Mouse (Mus musculus): ENCODE results near the gene Gm44596. TPM values are rescaled to one million over a fixed set of nuclear protein-coding genes. Genes with fewer than 3 reads are reported as not detected.

The Gm44596 gene
- total and polyA plus RNA-seq, 3 experiments, result not detected

DNA sequence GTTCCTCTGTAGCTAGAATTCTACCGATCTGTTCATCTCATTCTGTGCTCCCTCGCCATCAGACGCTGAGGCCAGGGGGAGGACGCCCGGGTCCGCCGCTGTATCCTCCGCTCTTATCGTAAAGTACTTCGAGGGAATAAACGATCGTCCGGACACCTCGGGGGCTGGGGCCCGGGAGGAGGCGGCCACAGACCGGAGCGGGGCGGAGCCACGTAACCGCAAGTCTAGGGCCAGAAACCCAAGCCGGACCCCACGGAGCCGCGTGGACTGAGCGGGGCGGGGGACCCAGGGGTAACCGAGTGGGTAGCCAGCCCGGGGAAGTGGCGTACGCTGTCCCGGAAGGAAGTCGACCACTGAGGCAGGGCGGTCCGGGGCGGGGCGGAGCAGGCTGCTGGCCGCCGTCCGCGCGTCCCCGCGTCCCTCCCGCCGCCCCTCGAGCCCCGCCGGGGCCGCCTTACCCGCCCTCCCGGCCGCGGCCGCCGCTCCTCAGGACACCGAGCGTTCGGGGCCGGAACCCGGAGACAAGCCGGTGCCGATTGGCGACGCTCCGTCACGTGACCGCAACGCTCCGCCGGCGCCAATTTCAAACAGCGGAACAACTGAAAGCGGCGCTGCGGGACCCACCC lies 12.8 kb upstream of the Gm44596 start, which contains the start of the genes Rhno1 and Foxm1 (continued):
- TF ChIP-seq ZMIZ1 (IDR thresholded peaks at IDR 0.05; ENCODE audit: low read depth, low read length) (no peak), MEF2A (IDR thresholded peaks at IDR 0.05; ENCODE audit: extremely low read depth, insufficient replicate concordance, low read depth, low read length, poor library complexity, severe bottlenecking) (no peak), NELFE (IDR thresholded peaks at IDR 0.05; ENCODE audit: low read depth, low read length) (peak; percentile 59), UBTF (IDR thresholded peaks at IDR 0.05; ENCODE audit: borderline replicate concordance, insufficient read depth, low read depth, low read length) (0 out of 2 replicates have a peak, but pooled peaks have one; percentile 70), POLR2AphosphoS2 (IDR thresholded peaks at IDR 0.05; ENCODE audit: low read length) (0 out of 2 replicates have a peak, but pooled peaks have one; percentile 31), EP300 (IDR thresholded peaks at IDR 0.05; ENCODE audit: low read depth in 1 of 2, low read length in 2 of 2) (no peak), BHLHE40 (IDR thresholded peaks at IDR 0.05; ENCODE audit: borderline replicate concordance, low read depth, low read length) (peak; percentile 57; the same call in 1 of the 2 replicates), ZKSCAN1 (IDR thresholded peaks at IDR 0.05; ENCODE audit: low read depth, low read length) (no peak), MAZ (IDR thresholded peaks at IDR 0.05; ENCODE audit: low read depth, low read length) (no peak), RCOR1 (IDR thresholded peaks at IDR 0.05; ENCODE audit: low read depth, low read length) (no peak), ZC3H11A (IDR thresholded peaks at IDR 0.05; ENCODE audit: low read depth, low read length) (no peak), TBP (IDR thresholded peaks at IDR 0.05; ENCODE audit: low read depth, low read length) (0 out of 2 replicates have a peak, but pooled peaks have one; percentile 43), TCF12 (IDR thresholded peaks at IDR 0.05; ENCODE audit: low read depth, low read length) (no peak), POLR2AphosphoS5 (IDR thresholded peaks at IDR 0.05; ENCODE audit: borderline replicate concordance, low read depth, low read length) (no peak), USF1 (IDR thresholded peaks at IDR 0.05; ENCODE audit: low read depth, low read length) (peak; percentile 94), TAL1 (IDR thresholded peaks at IDR 0.05; ENCODE audit: low read length) (no peak), CHD1 (IDR thresholded peaks at IDR 0.05; ENCODE audit: low read depth, low read length) (no peak; the same call in 1 of the 2 replicates), POLR2A (IDR thresholded peaks at IDR 0.05; ENCODE audit: control insufficient read depth in 1 of 2, insufficient read depth in 1 of 2, low read depth in 1 of 2, low read length in 2 of 2, poor library complexity in 1 of 2) (peak; percentile 55 to 76; a peak in 3 of 4 replicates), CHD2 (IDR thresholded peaks at IDR 0.05; ENCODE audit: low read length) (no peak), MYC (IDR thresholded peaks at IDR 0.05; ENCODE audit: low read depth, low read length) (0 out of 2 replicates have a peak, but pooled peaks have one; percentile 13)

DNA sequence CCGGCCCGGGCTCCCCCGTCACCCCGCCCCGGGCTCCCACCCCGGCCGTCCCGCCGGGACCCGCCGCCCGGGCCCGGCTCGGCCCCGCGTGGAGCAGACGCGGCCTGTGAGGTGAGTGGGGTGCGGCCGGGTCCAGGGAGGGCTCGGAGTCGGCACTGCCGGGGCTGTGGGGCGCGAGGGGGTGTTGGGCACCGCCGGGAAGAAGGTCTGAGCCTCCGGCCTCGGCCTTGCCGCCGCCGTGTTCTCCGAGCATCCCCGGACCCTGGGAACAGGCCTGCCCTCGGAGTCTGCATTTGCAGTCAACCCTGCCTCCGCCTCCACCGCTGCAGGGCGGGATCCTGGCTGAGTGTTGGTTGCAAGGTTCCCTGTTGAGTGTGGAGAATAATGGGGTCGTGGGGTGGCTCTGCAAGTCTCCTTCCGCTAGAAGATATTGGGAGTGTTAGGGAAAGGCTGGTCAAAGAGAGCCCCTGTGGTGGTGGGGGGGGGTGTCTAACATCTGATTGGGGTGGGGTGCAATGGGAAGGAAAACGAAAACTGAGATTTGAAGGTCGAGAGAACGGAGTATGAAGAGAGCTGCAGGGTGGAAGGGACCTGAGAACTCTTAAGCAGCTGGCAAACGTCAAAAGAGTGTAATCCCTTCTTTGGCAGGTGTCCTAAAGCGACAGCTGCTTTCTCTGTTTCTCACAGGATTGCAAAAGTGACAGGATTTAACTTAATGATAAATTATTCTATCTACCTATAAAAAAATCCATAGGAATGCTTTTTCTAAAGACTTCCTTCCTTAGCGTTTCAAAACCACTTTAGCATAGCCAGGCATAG lies 12.1 kb upstream of the Gm44596 start:
- H3K9me3 ChIP-seq (replicated peaks; ENCODE audit: insufficient read depth, low read length), result no peaks in the 10 kb centered on the region
- peaks cover 3 to 15% of the 10 kb centered on the region in 2 experiments for H3K36me3 ChIP-seq (ENCODE audit: control insufficient read depth in 1 of 2, insufficient read depth in 2 of 2, low read length in 2 of 2)
- H3K27ac ChIP-seq (ENCODE audit: control insufficient read depth, low read depth, low read length), result peak overlapping the region; percentile 59
- peaks cover 2 to 7% of the 10 kb centered on the region in 2 experiments; a peak in 2 of 4 replicates for H3K4me1 ChIP-seq (ENCODE audit: control insufficient read depth in 1 of 2, insufficient read depth in 2 of 2, low read length in 2 of 2)
- peak; percentile 61 for DNase-seq (ENCODE audit: low read depth, low spot score)
- H3K4me3 ChIP-seq (ENCODE audit: control insufficient read depth in 1 of 2, insufficient read depth in 1 of 2, low read depth in 2 of 2, low read length in 2 of 2), result peak overlapping the region; percentile 75 to 88
- H3K27me3 ChIP-seq (ENCODE audit: control insufficient read depth in 1 of 2, insufficient read depth in 2 of 2, low read length in 2 of 2), result no peaks in the 10 kb centered on the region
- 0 out of 2 replicates have a peak, but pooled peaks have one; percentile 19 for TF ChIP-seq ETS1 (IDR thresholded peaks at IDR 0.05; ENCODE audit: low read depth, low read length)
- 0 out of 2 replicates have a peak, but pooled peaks have one; percentile 52 for TF ChIP-seq MAZ (IDR thresholded peaks at IDR 0.05; ENCODE audit: low read depth, low read length)
- TF ChIP-seq GATA1 (IDR thresholded peaks at IDR 0.05; ENCODE audit: low read depth, low read length), result no peak
- TF ChIP-seq POLR2A (IDR thresholded peaks at IDR 0.05; ENCODE audit: control insufficient read depth in 1 of 2, insufficient read depth in 1 of 2, low read depth in 1 of 2, low read length in 2 of 2, poor library complexity in 1 of 2), result peak in 1 of 2 experiments; percentile 8; a peak in 1 of 4 replicates
- TF ChIP-seq SMC3 (IDR thresholded peaks at IDR 0.05; ENCODE audit: low read depth, low read length), result no peak
- peak; percentile 22; the same call in 1 of the 2 replicates for TF ChIP-seq SIN3A (IDR thresholded peaks at IDR 0.05; ENCODE audit: low read length)
- peak overlapping the region; percentile 88 for H3K9ac ChIP-seq (ENCODE audit: control insufficient read depth, low read depth, low read length, poor library complexity, severe bottlenecking)
- peaks cover 46% of the 10 kb centered on the region for H3K79me2 ChIP-seq (ENCODE audit: control insufficient read depth, insufficient read depth, low read length, poor library complexity)
